Mouse (Mus musculus) ES-CJ7 (cell line): ENCODE data around the gene Pde8b.
A peak's percentile ranks its signal among the peaks of the same experiment; 100 is the strongest.
"Not testable (repeated sequence)": the region's sequence is repeated elsewhere in the genome, so short reads cannot be mapped to it uniquely, and the experiment has no call there.

Experiments used
- DNase-seq: peaks from one replicate; pipeline ENCODE4 v3.0.0; 2011; ENCODE audit warnings: low read depth, low spot score

The Pde8b gene

DNA sequence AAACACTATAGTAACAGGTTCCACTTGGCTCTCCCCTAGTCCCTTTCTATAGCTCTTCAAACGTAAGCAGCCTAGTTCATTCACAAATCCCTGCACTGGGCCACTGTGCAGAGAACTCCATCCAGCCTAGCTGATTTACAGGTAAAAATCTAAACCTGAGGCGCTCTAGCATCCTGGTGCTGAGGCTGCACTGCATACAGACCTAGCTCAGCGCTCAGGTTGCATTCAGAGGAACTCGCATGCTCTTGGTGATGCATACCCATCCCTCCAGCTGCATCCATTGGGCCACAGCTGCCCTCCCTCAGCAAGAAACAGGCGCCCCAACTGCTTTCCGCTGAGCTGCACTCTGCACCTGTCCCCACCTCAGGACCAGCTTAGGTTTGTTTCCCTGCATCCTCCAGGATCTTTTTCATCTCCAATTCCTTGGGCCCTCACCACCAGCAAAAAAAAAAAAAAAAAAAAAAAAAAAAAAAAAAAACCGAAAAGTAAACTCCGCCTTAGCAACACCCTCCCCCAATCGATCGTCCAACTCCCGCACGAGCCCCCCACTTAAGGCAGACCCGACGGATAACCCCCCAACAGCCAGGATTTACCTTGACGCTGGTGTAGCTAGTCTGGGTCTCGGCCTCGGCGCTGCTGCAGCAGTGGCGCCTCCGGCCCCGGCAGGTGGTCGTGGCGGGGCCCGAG is 28.1 kb downstream of the Pde8b start:
- peak; percentile 31 for DNase-seq

- peak; percentile 97 for DNase-seq
These were observed 34.4 kb downstream of the Pde8b start for GRCm38 (mm10) chr13:95215661-95216170.

DNA sequence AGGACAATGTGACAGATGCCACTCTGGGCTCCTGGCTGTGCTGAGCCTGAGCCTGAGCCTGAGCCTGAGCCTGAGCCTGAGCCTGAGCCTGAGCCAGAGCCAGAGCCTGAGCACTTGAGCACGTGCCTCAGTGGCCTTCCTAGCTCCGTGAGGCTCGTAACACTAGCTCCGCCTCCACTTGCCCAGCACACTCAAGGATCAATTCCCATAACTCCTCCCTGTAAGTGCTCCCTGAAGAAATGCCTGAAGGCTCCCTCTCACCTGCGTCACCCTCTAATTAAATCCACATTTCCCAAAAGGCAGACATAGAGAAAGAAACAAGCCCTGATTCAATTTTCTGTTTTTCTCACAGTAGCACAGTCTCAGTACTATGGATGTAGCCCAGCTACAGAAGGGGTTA is 37.8 kb downstream of the Pde8b start:
- DNase-seq = no peak

GRCm38 (mm10) chr13:95207301-95207700 is 42.8 kb downstream of the Pde8b start:
- DNase-seq = not testable (repeated sequence)

GRCm38 (mm10) chr13:95202151-95202758 is 47.9 kb downstream of the Pde8b start:
- DNase-seq = no peak

DNA sequence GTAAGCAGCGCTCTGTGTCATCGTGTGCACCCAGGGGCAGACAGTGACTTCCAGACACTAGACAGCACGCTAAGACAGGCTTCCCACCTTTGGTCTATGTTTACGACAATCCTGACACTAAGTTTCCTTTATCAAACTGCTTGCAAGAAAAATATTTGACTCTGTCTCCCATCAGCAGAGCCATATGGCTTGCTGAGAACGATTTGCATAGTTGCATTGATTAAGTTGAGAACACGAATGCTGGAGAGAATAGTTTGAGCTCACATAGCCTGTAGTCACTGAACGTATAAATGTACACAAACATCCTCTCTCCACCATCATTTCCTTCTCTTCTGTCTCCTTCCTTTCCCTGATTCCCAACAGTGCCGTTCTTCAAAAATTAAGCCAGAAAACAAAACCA is 49.3 kb downstream of the Pde8b start:
- DNase-seq = no peak

DNA sequence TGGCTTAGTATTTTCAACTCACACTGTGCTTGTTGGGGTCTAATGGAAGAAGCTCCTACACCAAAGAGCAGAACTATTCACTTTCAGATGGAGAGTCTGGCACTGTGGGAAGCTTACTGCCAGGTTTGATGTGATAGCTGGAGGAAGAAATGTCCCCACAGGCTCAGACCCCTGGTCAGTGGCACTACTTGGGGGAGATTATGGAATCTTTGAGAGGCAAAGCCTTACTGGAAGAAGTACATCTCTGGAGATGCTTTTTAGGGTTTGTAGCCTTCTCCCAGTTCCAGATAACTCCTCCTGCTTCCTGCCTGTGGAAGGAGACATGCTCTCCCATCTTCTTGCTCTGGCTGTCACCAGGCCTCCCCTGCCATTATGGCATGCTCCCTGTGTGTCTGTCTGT is 50.1 kb downstream of the Pde8b start:
- no peak for DNase-seq

- DNase-seq = no peak
These were observed 53.9 kb downstream of the Pde8b start for GRCm38 (mm10) chr13:95196106-95196705.

GRCm38 (mm10) chr13:95191951-95192350 is 58.2 kb downstream of the Pde8b start:
- no peak for DNase-seq

- no peak for DNase-seq
These were observed 61.0 kb downstream of the Pde8b start for GRCm38 (mm10) chr13:95189111-95189510.

DNA sequence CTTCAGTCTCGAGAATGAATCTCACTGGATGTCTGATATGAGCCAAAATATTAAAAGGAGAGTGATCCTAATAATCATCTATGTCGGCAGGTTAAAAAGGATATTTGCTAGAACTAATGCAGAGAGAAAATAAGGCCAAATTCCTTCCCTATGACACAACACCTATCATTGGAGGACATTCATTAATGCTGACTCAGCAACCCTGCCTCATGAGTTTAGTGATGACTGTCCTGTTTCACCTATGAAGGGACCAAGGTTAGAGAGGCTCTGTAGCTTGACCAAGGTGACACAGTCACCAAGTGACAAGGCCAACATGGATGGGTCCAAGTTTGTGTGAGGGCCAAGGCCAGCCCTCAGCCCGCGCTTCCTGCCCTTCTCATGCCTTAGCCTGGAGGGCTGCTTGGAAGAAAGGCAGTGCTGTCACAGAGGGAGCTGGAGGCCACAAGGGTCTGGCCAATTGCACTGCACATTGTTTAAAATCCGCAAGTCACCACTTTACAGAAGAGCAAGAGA is 62.9 kb downstream of the Pde8b start:
- no peak for DNase-seq

- no peak for DNase-seq
These were observed 63.4 kb downstream of the Pde8b start for GRCm38 (mm10) chr13:95186741-95187035.

DNA sequence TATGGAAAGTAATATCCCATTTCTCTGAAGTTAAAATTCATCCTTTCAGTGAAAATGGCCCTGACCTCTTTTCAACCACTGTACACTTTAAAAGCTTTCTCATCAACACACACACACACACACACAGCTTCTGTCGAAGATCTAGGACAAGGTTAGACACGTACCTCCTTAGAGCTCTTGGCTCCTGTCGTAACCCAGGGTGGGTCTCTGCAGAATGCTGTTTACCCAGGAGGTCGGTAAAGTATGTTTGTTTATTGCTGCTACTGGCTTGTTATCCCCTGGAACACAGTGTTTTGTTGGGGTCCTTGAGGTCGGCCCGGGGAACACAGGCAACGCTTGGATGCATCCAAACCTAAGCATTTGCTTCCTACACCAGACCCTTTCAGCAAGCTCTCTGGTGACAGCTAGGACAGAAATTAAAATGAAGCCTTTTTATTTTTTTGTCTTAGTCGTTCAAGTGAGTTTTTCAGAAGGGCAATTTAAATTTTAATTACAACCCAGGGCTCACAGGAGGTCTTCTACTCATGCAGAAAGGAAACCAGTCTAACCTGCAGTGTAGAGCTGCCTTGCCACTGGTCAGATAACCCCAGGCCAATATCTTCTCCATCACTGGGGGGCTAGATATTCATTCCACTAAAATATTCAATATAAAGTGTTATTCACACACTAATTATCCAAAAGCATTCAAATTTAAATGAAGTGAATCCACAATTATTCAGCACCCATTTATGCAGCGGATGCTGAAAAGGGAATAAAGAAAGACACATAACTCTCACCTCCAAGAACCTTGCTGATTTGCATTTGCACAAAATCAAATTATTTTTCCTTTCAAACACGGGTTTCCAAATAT is 64.0 kb downstream of the Pde8b start:
- DNase-seq = no peak

DNA sequence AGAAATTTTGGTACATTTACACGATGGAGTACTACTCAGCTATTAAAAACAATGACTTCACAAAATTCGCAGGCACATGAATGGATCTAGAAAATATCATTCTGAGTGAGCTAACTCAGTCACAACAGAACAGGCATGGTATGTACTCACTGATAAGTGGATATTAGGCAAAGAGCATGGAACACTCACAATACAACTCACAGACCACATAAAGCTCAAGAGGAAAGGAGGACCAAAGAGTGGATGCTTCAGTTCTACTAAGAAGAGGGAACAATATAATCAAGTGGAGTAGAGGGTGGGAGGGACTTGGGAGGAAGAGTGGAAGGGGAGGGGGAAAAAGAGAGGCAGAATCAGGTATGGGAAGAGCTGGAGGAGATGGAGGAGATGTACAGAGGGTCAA is 66.5 kb downstream of the Pde8b start:
- DNase-seq = no peak

GRCm38 (mm10) chr13:95180208-95180607 is 69.9 kb downstream of the Pde8b start:
- peak; percentile 60 for DNase-seq

- DNase-seq = no peak
These were observed 72.8 kb downstream of the Pde8b start for GRCm38 (mm10) chr13:95177326-95177725.

GRCm38 (mm10) chr13:95176399-95176798 is 73.7 kb downstream of the Pde8b start:
- no peak for DNase-seq

DNA sequence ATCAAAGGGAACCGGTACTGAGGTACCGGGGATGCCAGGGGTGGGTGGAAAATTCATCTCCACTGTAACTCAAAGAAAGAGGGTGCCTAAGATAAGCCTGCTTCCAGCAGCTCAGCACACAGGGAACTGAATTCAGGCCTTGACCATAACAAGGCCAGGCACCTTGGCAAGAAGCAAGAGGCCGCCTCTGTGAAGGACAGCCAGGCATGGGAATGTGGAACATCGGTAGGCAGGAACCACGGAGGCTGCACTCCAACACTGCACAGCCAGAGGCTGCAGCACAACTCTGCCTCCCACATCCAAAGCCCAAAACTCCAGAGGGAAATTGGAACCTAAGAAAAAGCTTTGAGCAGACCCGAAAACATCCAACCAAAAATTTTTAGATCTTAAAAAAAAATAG is 75.9 kb downstream of the Pde8b start:
- no peak for DNase-seq

DNA sequence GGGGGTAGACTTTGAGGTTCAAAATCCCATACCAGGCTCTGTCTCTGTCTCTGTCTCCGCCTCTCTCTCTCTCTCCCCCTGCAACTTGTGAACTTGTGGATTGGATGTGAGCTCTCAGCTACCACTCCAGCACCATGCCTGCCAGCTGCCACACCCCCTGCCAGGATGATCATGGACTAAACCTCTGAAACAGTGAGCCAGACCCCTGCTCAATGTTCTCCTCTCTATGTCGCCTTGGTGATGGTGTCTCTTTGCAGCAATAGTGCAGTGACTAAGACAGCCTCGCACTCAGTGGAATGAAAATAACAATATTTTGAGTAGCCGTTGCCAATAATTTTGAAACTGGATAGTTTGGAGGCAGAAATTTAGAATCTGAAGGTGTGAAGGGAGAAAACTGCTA is 77.8 kb downstream of the Pde8b start:
- no peak for DNase-seq

- DNase-seq = no peak
These were observed 89.9 kb downstream of the Pde8b start for GRCm38 (mm10) chr13:95160211-95160610.

DNA sequence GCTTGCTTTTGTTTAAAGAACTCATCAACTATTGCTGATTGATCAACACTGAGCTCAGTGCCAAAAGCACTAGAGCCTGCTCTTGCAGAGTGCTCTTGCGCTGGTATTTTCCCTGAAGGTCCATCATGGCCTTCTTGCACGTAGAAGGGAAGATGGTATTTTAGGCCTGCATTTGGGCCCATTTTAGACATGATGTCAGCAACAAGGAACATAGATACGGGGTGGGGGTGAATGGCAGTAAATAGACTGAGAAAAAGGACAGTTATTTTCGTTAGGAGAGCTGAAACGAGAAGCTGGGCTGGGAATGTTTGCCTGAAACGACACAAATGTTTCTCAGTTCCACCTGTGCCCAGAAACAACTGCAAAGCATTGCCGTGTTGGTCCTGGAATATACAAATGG is 91.2 kb downstream of the Pde8b start:
- no peak for DNase-seq

DNA sequence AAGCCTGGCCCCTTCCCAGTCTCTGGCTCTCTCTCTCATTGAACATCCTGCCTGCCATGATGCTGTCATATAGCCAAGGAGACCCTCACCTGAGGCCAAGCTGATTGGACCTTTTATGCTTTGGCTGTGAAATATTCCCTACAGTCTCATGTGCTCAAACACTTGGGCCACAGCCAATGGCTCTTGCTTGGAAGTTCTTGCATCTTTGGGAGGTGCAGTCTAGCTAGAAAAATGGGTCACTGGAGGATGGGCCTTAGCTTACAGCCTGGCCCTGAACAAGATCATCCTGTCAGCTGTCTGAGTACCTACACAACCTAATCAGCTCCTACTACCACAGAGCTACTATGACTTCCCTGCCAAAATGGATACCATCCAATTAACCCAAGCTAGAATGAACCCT is 105.4 kb downstream of the Pde8b start:
- DNase-seq = no peak
